Mouse (Mus musculus): ENCODE results near the gene Rnf183. TPM values are rescaled to one million over a fixed set of nuclear protein-coding genes. Genes with fewer than 3 reads are reported as not detected.

Gene Rnf183
- total RNA-seq, 2 experiments from 2014 or later: not detected

- no peak for DNase-seq (ENCODE audit: low spot score in 2 of 2)
These were observed 3.5 kb downstream of the Rnf183 start for GRCm38 (mm10) chr4:62431522-62431921.

GRCm38 (mm10) chr4:62430678-62431077 is 4.4 kb downstream of the Rnf183 start:
- no peak for DNase-seq (ENCODE audit: low spot score in 2 of 2)

GRCm38 (mm10) chr4:62429616-62430015 is 5.4 kb downstream of the Rnf183 start:
- no peak for DNase-seq (ENCODE audit: low spot score in 2 of 2)

- no peak for DNase-seq (ENCODE audit: low spot score in 2 of 2)
These were observed 6.9 kb downstream of the Rnf183 start for GRCm38 (mm10) chr4:62427978-62428758.

GRCm38 (mm10) chr4:62425891-62426290 is 9.2 kb downstream of the Rnf183 start:
- no peak for DNase-seq (ENCODE audit: low spot score in 2 of 2)

GRCm38 (mm10) chr4:62419091-62419490 is 16.0 kb downstream of the Rnf183 start:
- DNase-seq (ENCODE audit: low spot score in 2 of 2): no peak

- no peak for DNase-seq (ENCODE audit: low spot score in 2 of 2)
These were observed 16.6 kb downstream of the Rnf183 start for GRCm38 (mm10) chr4:62418448-62418847.

GRCm38 (mm10) chr4:62411606-62412005 is 23.4 kb downstream of the Rnf183 start:
- no peak for DNase-seq (ENCODE audit: low spot score in 2 of 2)

- DNase-seq (ENCODE audit: low spot score in 2 of 2): no peak
These were observed 24.7 kb downstream of the Rnf183 start for GRCm38 (mm10) chr4:62410325-62410724.

GRCm38 (mm10) chr4:62409615-62410014 is 25.4 kb downstream of the Rnf183 start:
- no peak for DNase-seq (ENCODE audit: low spot score in 2 of 2)

GRCm38 (mm10) chr4:62408601-62409282 is 26.3 kb downstream of the Rnf183 start, which contains the start of the genes Cdc26 and Prpf4:
Cdc26 (minus strand) TSS chr4:62408642.
Prpf4 (plus strand) TSS chr4:62408797.
- peak; percentile 98 to 99 for DNase-seq (ENCODE audit: low spot score in 2 of 2)

GRCm38 (mm10) chr4:62407730-62408582 is 27.1 kb downstream of the Rnf183 start:
- peak; percentile 47 to 60 for DNase-seq (ENCODE audit: low spot score in 2 of 2)

GRCm38 (mm10) chr4:62406133-62406532 is 28.9 kb downstream of the Rnf183 start:
- DNase-seq (ENCODE audit: low spot score in 2 of 2): no peak

- DNase-seq (ENCODE audit: low spot score in 2 of 2): peak in 1 of 2 experiments; percentile 21
These were observed 36.1 kb downstream of the Rnf183 start for GRCm38 (mm10) chr4:62398956-62399355.

- no peak for DNase-seq (ENCODE audit: low spot score in 2 of 2)
These were observed 37.3 kb downstream of the Rnf183 start for GRCm38 (mm10) chr4:62397616-62398365.

GRCm38 (mm10) chr4:62395806-62396205 is 39.2 kb downstream of the Rnf183 start:
- DNase-seq (ENCODE audit: low spot score in 2 of 2): no peak

- DNase-seq (ENCODE audit: low spot score in 2 of 2): no peak
These were observed 41.6 kb downstream of the Rnf183 start for GRCm38 (mm10) chr4:62393459-62393858.

GRCm38 (mm10) chr4:62391892-62392291 is 43.2 kb downstream of the Rnf183 start:
- DNase-seq (ENCODE audit: low spot score in 2 of 2): no peak

- DNase-seq (ENCODE audit: low spot score in 2 of 2): no peak
These were observed 45.2 kb downstream of the Rnf183 start for GRCm38 (mm10) chr4:62389592-62390512.

- peak; percentile 21 to 33 for DNase-seq (ENCODE audit: low spot score in 2 of 2)
These were observed 49.6 kb downstream of the Rnf183 start for GRCm38 (mm10) chr4:62385439-62385838.
